In genomic region chr1:21146961-21147360, GRCm38 (mm10) we compare ENCODE assay signal across 22 mouse cellular contexts.
DNase-seq lines count a peak whose midpoint lies in the region; ATAC-seq and TF ChIP-seq lines count a peak whose summit lies in the region.
"Had no signal": no experiment of that assay in that cellular context is flagged by ENCODE, and none has a peak within 500 bp of the region (broad histone marks: within the 10 kb centered on the region; RNA-seq: fewer than 3 reads in every experiment).

No protein-coding gene starts in this region.

- no peaks in the 10 kb centered on the region for H3K27me3 ChIP-seq in embryonic facial prominence, embryonic 14.5 days (replicated peaks; ENCODE audit: control insufficient read depth, insufficient read depth, low read length)
- no peaks in the 10 kb centered on the region for H3K27me3 ChIP-seq in embryonic facial prominence, embryonic 10.5 days (replicated peaks; ENCODE audit: low read depth, poor library complexity, severe bottlenecking)
- no peaks in the 10 kb centered on the region for H3K27me3 ChIP-seq in limb, embryonic 14.5 days (ENCODE audit: control insufficient read depth, insufficient read depth, low read length)
- no peaks in the 10 kb centered on the region for H3K27me3 ChIP-seq in stomach, postnatal 0 days (ENCODE audit: control insufficient read depth, insufficient read depth, low read length)
- no peaks in the 10 kb centered on the region for H3K27me3 ChIP-seq in intestine, embryonic 16.5 days (replicated peaks; ENCODE audit: control insufficient read depth, insufficient read depth, low read length)
- H3K27me3 ChIP-seq: embryonic facial prominence, embryonic 13.5 days; forebrain, embryonic 13.5 days; hindbrain, embryonic 12.5 days; hindbrain, embryonic 15.5 days had no signal

- no peaks in the 10 kb centered on the region for H3K36me3 ChIP-seq in embryonic facial prominence, embryonic 14.5 days (ENCODE audit: control insufficient read depth, insufficient read depth, low read length)
- H3K36me3 ChIP-seq in embryonic facial prominence, embryonic 10.5 days (replicated peaks), result no peaks in the 10 kb centered on the region
- H3K36me3 ChIP-seq in limb, embryonic 14.5 days (ENCODE audit: control insufficient read depth, insufficient read depth, low read length), result no peaks in the 10 kb centered on the region
- no peaks in the 10 kb centered on the region for H3K36me3 ChIP-seq in stomach, postnatal 0 days (ENCODE audit: control insufficient read depth, insufficient read depth, low read length)
- H3K36me3 ChIP-seq in intestine, embryonic 16.5 days (ENCODE audit: control insufficient read depth, insufficient read depth, low read length), result no peaks in the 10 kb centered on the region
- H3K36me3 ChIP-seq: embryonic facial prominence, embryonic 13.5 days; forebrain, embryonic 10.5 days; hindbrain, embryonic 12.5 days; hindbrain, embryonic 15.5 days had no signal

- H3K9me3 ChIP-seq in embryonic facial prominence, embryonic 14.5 days (ENCODE audit: control insufficient read depth, low read length), result no peaks in the 10 kb centered on the region
- no peaks in the 10 kb centered on the region for H3K9me3 ChIP-seq in embryonic facial prominence, embryonic 10.5 days
- H3K9me3 ChIP-seq in limb, embryonic 14.5 days (ENCODE audit: control insufficient read depth, low read length), result no peaks in the 10 kb centered on the region
- H3K9me3 ChIP-seq in stomach, postnatal 0 days (ENCODE audit: control insufficient read depth, low read length), result no peaks in the 10 kb centered on the region
- H3K9me3 ChIP-seq in intestine, embryonic 16.5 days (ENCODE audit: control insufficient read depth, low read length), result no peaks in the 10 kb centered on the region
- H3K9me3 ChIP-seq: embryonic facial prominence, embryonic 13.5 days; forebrain, embryonic 10.5 days; forebrain, embryonic 13.5 days; hindbrain, embryonic 12.5 days; hindbrain, embryonic 15.5 days had no signal

- H3K9ac ChIP-seq in embryonic facial prominence, embryonic 14.5 days (ENCODE audit: low read depth, low read length), result no peak overlapping the region
- H3K9ac ChIP-seq in limb, embryonic 14.5 days (ENCODE audit: low read depth, low read length, severe bottlenecking), result no peak overlapping the region
- H3K9ac ChIP-seq in stomach, postnatal 0 days (ENCODE audit: low read length), result no peak overlapping the region
- H3K9ac ChIP-seq in intestine, embryonic 16.5 days (ENCODE audit: low read depth, low read length), result no peak overlapping the region
- H3K9ac ChIP-seq: embryonic facial prominence, embryonic 13.5 days; forebrain, embryonic 13.5 days; hindbrain, embryonic 12.5 days; hindbrain, embryonic 15.5 days had no signal

- no peak overlapping the region for H3K27ac ChIP-seq in embryonic facial prominence, embryonic 14.5 days (replicated peaks; ENCODE audit: low read depth, low read length)
- no peak overlapping the region for H3K27ac ChIP-seq in embryonic facial prominence, embryonic 10.5 days (replicated peaks)
- H3K27ac ChIP-seq in limb, embryonic 14.5 days (replicated peaks; ENCODE audit: low read depth, low read length), result no peak overlapping the region
- no peak overlapping the region for H3K27ac ChIP-seq in stomach, postnatal 0 days (replicated peaks)
- H3K27ac ChIP-seq in intestine, embryonic 16.5 days (ENCODE audit: low read length), result no peak overlapping the region
- H3K27ac ChIP-seq: embryonic facial prominence, embryonic 13.5 days; forebrain, embryonic 10.5 days; forebrain, embryonic 13.5 days; hindbrain, embryonic 12.5 days; hindbrain, embryonic 15.5 days had no signal

- 62% methylated on average over 4 of the region's 4 CpGs for WGBS in embryonic facial prominence, embryonic 14.5 days
- WGBS in embryonic facial prominence, embryonic 10.5 days, result 78% methylated on average over 4 of the region's 4 CpGs
- WGBS in limb, embryonic 14.5 days, result 77% methylated on average over 4 of the region's 4 CpGs
- WGBS in stomach, postnatal 0 days, result 63% methylated on average over 4 of the region's 4 CpGs
- WGBS in intestine, embryonic 16.5 days, result 68% methylated on average over 4 of the region's 4 CpGs

- TF ChIP-seq CTCF in stomach, postnatal 0 days (IDR thresholded peaks at IDR 0.05; ENCODE audit: low read depth), result no peak

- peak; percentile 30; the same call in 1 of the 2 replicates for ATAC-seq in embryonic facial prominence, embryonic 14.5 days (ENCODE audit: low read depth)
- ATAC-seq in limb, embryonic 14.5 days (ENCODE audit: low FRiP score, low read depth), result 0 out of 2 replicates have a peak, but pooled peaks have one; percentile 9
- ATAC-seq in stomach, postnatal 0 days (ENCODE audit: low FRiP score, low TSS enrichment), result peak; percentile 70; the same call in 1 of the 2 replicates
- ATAC-seq in intestine, embryonic 16.5 days, result no peak
- ATAC-seq: CD4-positive, CD25-positive, alpha-beta regulatory T cell, adult 4 months; forebrain, embryonic 13.5 days; forebrain, embryonic 16.5 days had no signal

- H3K4me1 ChIP-seq in embryonic facial prominence, embryonic 14.5 days (ENCODE audit: control insufficient read depth, insufficient read depth, low read length), result no peaks in the 10 kb centered on the region
- no peaks in the 10 kb centered on the region for H3K4me1 ChIP-seq in embryonic facial prominence, embryonic 10.5 days
- no peaks in the 10 kb centered on the region for H3K4me1 ChIP-seq in limb, embryonic 14.5 days (ENCODE audit: control insufficient read depth, insufficient read depth, low read length)
- H3K4me1 ChIP-seq in stomach, postnatal 0 days (replicated peaks; ENCODE audit: control insufficient read depth, insufficient read depth), result no peaks in the 10 kb centered on the region
- no peaks in the 10 kb centered on the region for H3K4me1 ChIP-seq in intestine, embryonic 16.5 days (ENCODE audit: control insufficient read depth, insufficient read depth, low read length)
- H3K4me1 ChIP-seq: embryonic facial prominence, embryonic 13.5 days; forebrain, embryonic 10.5 days; forebrain, embryonic 13.5 days; hindbrain, embryonic 12.5 days; hindbrain, embryonic 15.5 days had no signal

- TF ChIP-seq POLR2A in limb, embryonic 14.5 days (IDR thresholded peaks at IDR 0.05; ENCODE audit: borderline replicate concordance, extremely low read depth, insufficient read depth, insufficient read length), result no peak

- no peak overlapping the region for H3K4me2 ChIP-seq in embryonic facial prominence, embryonic 14.5 days (ENCODE audit: low read depth, low read length)
- H3K4me2 ChIP-seq in limb, embryonic 14.5 days (replicated peaks; ENCODE audit: low read depth, low read length, severe bottlenecking), result no peak overlapping the region
- H3K4me2 ChIP-seq in stomach, postnatal 0 days (replicated peaks; ENCODE audit: low read depth), result no peak overlapping the region
- H3K4me2 ChIP-seq in intestine, embryonic 16.5 days (ENCODE audit: low read depth, low read length), result no peak overlapping the region
- H3K4me2 ChIP-seq: embryonic facial prominence, embryonic 13.5 days; forebrain, embryonic 13.5 days; heart, embryonic 11.5 days; hindbrain, embryonic 12.5 days; hindbrain, embryonic 15.5 days had no signal

- no peak for TF ChIP-seq EP300 in stomach, postnatal 0 days (optimal IDR thresholded peaks at IDR 0.05)

- H3K4me3 ChIP-seq in embryonic facial prominence, embryonic 14.5 days (ENCODE audit: low read depth, low read length), result no peak overlapping the region
- no peak overlapping the region for H3K4me3 ChIP-seq in embryonic facial prominence, embryonic 10.5 days
- H3K4me3 ChIP-seq in limb, embryonic 14.5 days (replicated peaks; ENCODE audit: low read length), result no peak overlapping the region
- no peak overlapping the region for H3K4me3 ChIP-seq in stomach, postnatal 0 days (ENCODE audit: low read depth, low read length)
- H3K4me3 ChIP-seq in intestine, embryonic 16.5 days (ENCODE audit: low read length), result no peak overlapping the region
- H3K4me3 ChIP-seq: embryonic facial prominence, embryonic 13.5 days; forebrain, embryonic 10.5 days; forebrain, embryonic 13.5 days; hindbrain, embryonic 12.5 days; hindbrain, embryonic 15.5 days had no signal

- DNase-seq in embryonic facial prominence, embryonic 14.5 days (ENCODE audit: low spot score), result no peak
- no peak for DNase-seq in embryonic facial prominence, embryonic 10.5 days (ENCODE audit: low spot score)
- peak; percentile 5 for DNase-seq in 3134 (ENCODE audit: extremely low read depth, insufficient read length, low spot score)
- DNase-seq in limb, embryonic 14.5 days (ENCODE audit: low spot score), result no peak
- peak; percentile 22 for DNase-seq in stomach, postnatal 0 days (ENCODE audit: low spot score)
- DNase-seq in adrenal gland, postnatal 36 days, result no peak
- DNase-seq: adrenal gland, adult 8-10 months; adrenal gland, postnatal 25 days; cerebellum, adult 2 months; cerebellum, adult 9-11 months; cerebellum, postnatal 25 days; gastrocnemius, postnatal 14 days; heart, adult 11 months had no signal

Comparison
In these comparisons a context has a peak if more than half of its experiments do, and no peak if none do; other contexts are left out.
1. DNase-seq: peak in 3134 (single experiment) and stomach, postnatal 0 days (single experiment); none in embryonic facial prominence, embryonic 14.5 days (single experiment), embryonic facial prominence, embryonic 10.5 days (single experiment), limb, embryonic 14.5 days (single experiment) and adrenal gland, postnatal 36 days (0 of 2).